Mouse (Mus musculus) C2C12 (cell line): ENCODE results near the gene Efna2. TPM values are rescaled to one million over a fixed set of nuclear protein-coding genes. Genes with fewer than 3 reads are reported as not detected.
A peak's percentile ranks its signal among the peaks of the same experiment; 100 is the strongest.

Experiments used
- H3K27me3 ChIP-seq: one replicate; pipeline ENCODE4 v1.6.1; 2011; ENCODE audit not compliant: control insufficient read depth, insufficient read depth, insufficient read length
- H3K36me3 ChIP-seq: one replicate; pipeline ENCODE4 v1.6.1; 2011; ENCODE audit not compliant: control insufficient read depth, insufficient read depth
- H3K4me3 ChIP-seq: one replicate; pipeline ENCODE4 v1.5.1; 2011; ENCODE audit warnings: mild to moderate bottlenecking, control low read depth; ENCODE audit not compliant: poor library complexity, insufficient read depth, severe bottlenecking
- H3K79me2 ChIP-seq: one replicate; pipeline ENCODE4 v1.6.1; 2011; ENCODE audit not compliant: control insufficient read depth, insufficient read depth
- H3K79me3 ChIP-seq: one replicate; pipeline ENCODE4 v1.6.1; 2011; ENCODE audit warnings: low read depth, control low read depth
- H3ac ChIP-seq: one replicate; pipeline ENCODE3; 2011; ENCODE audit warnings: low read depth; ENCODE audit not compliant: control insufficient read depth, insufficient read length
- CEBPB ChIP-seq: IDR thresholded peaks from one replicate; pipeline ENCODE4 v1.6.1; 2011; ENCODE audit warnings: low read depth, mild to moderate bottlenecking, control low read depth, moderate library complexity
- CTCF ChIP-seq: IDR thresholded peaks from one replicate; pipeline ENCODE4 v1.5.1; 2011; ENCODE audit not compliant: control insufficient read depth, insufficient read depth, insufficient read length
- FOSL1 ChIP-seq: IDR thresholded peaks from one replicate; pipeline ENCODE4 v1.8.0; 2011; ENCODE audit warnings: mild to moderate bottlenecking, low read length; ENCODE audit not compliant: poor library complexity, insufficient read depth, severe bottlenecking
- MAX ChIP-seq: IDR thresholded peaks from one replicate; pipeline ENCODE4 v1.6.1; 2011; ENCODE audit warnings: mild to moderate bottlenecking, control low read depth
- MYOD1 ChIP-seq: IDR thresholded peaks from one replicate; pipeline ENCODE4 v1.6.1; 2011; ENCODE audit warnings: low read depth; ENCODE audit not compliant: control insufficient read depth, insufficient read length
- MYOG ChIP-seq: IDR thresholded peaks from one replicate; pipeline ENCODE4 v1.6.1; 2011; ENCODE audit not compliant: control insufficient read depth, insufficient read length; ENCODE audit errors: extremely low read depth
- USF1 ChIP-seq: IDR thresholded peaks from one replicate; pipeline ENCODE4 v1.6.1; 2011; ENCODE audit warnings: low read depth, mild to moderate bottlenecking, control low read depth, moderate library complexity
- polyA plus RNA-seq: library from polyadenylated mRNA; unstranded; fragments of >200 nt; fragmentation: generic; extraction: Trizol; gene quantifications from one replicate; pipeline ENCODE4 v1.2.1, GENCODE M21; 2012; ENCODE audit warnings: missing spikeins

Gene Efna2
- polyA plus RNA-seq, 1 experiment, result 3.2 TPM

DNA sequence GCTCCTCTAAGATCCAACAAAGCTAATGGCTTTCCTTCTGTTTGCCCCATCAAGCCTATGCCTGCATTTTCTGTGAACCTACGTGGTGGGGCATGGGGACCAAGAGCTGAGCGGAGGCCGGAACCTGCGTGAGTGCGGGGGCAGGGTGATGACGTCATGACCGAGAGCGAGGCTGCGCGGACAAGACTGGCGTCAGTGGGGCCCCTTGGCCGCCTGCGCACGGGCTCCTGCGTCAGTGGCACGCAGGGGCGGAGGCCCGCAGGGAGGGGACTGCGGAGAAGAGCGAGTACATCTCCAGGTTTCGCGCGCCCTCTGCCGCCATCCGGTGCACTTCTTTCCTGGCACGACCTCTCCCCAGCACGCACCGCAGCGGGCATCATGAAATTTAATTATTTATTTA, 38.0 kb upstream of the Efna2 start:
- no peaks in the 10 kb centered on the region for H3K27me3 ChIP-seq
- H3K36me3 ChIP-seq, result peaks cover 28% of the 10 kb centered on the region
- TF ChIP-seq MYOG (no peak), CTCF (peak; percentile 87), FOSL1 (no peak), CEBPB (no peak), MYOD1 (no peak), MAX (peak; percentile 66), USF1 (no peak)
- peaks cover 29% of the 10 kb centered on the region for H3K79me3 ChIP-seq
- peak overlapping the region; percentile 39 for H3ac ChIP-seq
- H3K4me3 ChIP-seq, result no peak overlapping the region
- peaks cover 42% of the 10 kb centered on the region for H3K79me2 ChIP-seq

DNA sequence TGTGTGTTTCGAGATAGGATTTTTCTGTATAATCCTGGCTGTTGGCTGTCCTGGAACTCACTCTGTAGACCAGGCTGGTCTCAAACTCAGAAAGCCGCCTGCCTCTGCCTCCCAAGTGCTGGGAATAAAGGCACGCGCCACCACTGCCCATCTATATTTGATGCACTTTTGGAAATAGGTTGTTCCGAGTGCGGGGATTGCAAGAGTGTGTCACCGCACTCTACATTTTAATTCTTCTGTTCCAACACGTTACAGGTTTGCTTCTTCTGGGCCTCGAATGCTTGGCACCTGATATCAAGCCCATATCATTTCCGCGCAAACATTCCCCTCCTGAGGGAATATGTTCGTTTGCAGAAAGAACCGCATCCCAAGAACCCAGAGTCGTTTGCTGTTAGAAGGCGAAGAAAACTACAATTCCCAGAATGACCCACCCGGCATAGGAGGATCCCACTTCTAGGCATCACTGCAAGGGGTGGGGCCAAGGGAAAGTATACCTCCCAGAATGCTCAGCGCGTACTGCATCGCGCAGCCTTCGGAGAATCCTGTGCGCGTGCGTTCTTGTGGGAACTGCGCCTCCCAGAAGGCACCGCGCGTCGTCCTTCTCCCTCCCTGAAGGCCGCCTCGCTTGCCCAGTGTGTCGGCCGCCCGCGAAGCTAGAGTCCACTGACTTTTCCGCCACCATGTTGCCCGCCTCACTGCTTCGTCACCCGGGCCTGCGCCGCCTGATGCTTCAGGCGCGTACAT, 37.3 kb upstream of the Efna2 start:
- TF ChIP-seq MYOD1, result no peak
- TF ChIP-seq MAX, result peak; percentile 94
- Histone ChIP-seq H3K4me3 (peak overlapping the region; percentile 79), H3ac (peak overlapping the region; percentile 99), H3K79me3 (peaks cover 33% of the 10 kb centered on the region), H3K36me3 (peaks cover 34% of the 10 kb centered on the region), H3K79me2 (peaks cover 49% of the 10 kb centered on the region), H3K27me3 (no peaks in the 10 kb centered on the region)

DNA sequence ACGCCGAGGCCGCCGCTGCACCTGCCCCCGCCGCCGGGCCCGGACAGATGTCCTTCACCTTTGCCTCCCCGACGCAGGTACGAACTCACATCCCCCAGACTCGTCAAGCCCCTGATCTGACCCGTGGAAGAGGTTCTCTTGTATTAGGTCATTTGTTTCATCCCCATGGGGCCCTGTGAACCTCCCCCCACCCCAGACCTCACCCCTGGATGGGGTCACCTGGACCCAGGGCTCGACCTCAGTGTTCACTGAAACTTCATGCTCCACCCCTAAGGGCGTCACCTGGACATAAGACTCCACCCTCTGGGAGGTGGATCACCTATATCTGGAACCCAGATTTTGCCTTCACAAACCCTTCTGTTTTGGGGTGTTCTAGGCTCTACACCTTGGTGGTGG, 36.8 kb upstream of the Efna2 start:
- TF ChIP-seq MYOG (no peak), FOSL1 (no peak), CTCF (no peak), MAX (no peak), CEBPB (no peak), USF1 (no peak), MYOD1 (no peak)
- Histone ChIP-seq H3K4me3 (peak overlapping the region; percentile 79), H3K79me2 (peaks cover 49% of the 10 kb centered on the region), H3K79me3 (peaks cover 33% of the 10 kb centered on the region), H3K27me3 (no peaks in the 10 kb centered on the region), H3ac (peak overlapping the region; percentile 99), H3K36me3 (peaks cover 34% of the 10 kb centered on the region)

DNA sequence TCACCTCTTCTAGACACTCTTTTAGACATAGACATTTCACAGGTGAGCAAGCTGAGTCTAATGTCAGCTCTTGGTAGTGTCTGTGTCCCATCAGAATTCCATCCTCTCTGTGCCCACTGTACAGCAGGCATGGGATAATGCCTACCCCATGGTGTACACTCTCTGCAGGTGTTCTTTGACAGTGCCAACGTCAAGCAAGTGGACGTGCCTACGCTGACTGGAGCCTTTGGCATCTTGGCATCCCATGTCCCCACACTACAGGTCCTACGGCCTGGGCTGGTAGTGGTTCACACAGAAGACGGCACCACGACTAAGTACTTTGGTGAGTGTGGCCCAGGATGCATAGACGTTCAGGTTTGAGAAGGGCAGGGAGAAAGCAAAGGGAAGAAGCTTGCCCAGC, 35.6 kb upstream of the Efna2 start:
- TF ChIP-seq MYOG, result no peak
- TF ChIP-seq MYOD1, result no peak
- TF ChIP-seq MAX, result no peak
- TF ChIP-seq CTCF, result no peak
- no peak for TF ChIP-seq CEBPB
- no peak for TF ChIP-seq FOSL1
- no peak for TF ChIP-seq USF1
- no peaks in the 10 kb centered on the region for H3K27me3 ChIP-seq
- H3K4me3 ChIP-seq, result no peak overlapping the region
- peak overlapping the region; percentile 26 for H3ac ChIP-seq
- H3K36me3 ChIP-seq, result peaks cover 34% of the 10 kb centered on the region
- H3K79me3 ChIP-seq, result peaks cover 33% of the 10 kb centered on the region
- H3K79me2 ChIP-seq, result peaks cover 51% of the 10 kb centered on the region

DNA sequence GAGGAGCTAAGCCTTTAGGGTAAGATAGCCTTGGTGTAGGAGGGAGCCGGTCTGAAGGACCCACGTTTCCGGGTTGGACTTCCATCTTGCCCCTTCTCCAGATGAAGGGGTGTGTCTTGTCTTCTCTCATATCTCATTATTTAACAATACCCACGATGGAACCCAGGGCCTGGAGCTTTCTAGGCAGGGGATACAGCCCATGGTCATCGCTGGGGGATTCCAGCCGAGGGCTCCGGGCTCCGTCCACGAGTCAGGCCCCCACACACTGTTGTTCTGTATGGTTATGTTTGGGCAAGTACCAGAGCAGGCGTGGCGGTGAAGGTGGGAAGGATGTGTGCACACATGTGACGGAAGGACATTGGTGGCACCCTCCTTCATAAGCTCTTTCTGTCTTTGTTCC, 35.1 kb upstream of the Efna2 start:
- Histone ChIP-seq H3K27me3 (no peaks in the 10 kb centered on the region), H3K4me3 (no peak overlapping the region), H3K79me3 (peaks cover 33% of the 10 kb centered on the region), H3K79me2 (peaks cover 56% of the 10 kb centered on the region), H3ac (no peak overlapping the region), H3K36me3 (peaks cover 34% of the 10 kb centered on the region)
- no peak for TF ChIP-seq MAX
- no peak for TF ChIP-seq FOSL1
